Mouse (Mus musculus) layer of hippocampus, adult 18-20 months (tissue): Measurements from ENCODE around the gene Tprn. TPM values are rescaled to one million over a fixed set of nuclear protein-coding genes. Genes with fewer than 3 reads are reported as not detected.

Source experiments
- total RNA-seq, 2 experiments: library from RNA; stranded (reverse); gene quantifications; 2 replicates each; pipeline ENCODE4 v1.2.3; 2021

The Tprn gene
- total RNA-seq, 2 experiments from 2014 or later = 21.2 to 23.1 TPM

Other genes starting within 250 kb of the Tprn start
- 100 to 1,000 TPM; 950 to 953 TPM for gene Nsmf, start 208.3 kb upstream of the Tprn start, total RNA-seq
- not detected for gene Entpd8, start 182.3 kb upstream of the Tprn start, total RNA-seq
- not detected for gene Noxa1, start 167.5 kb upstream of the Tprn start, total RNA-seq
- gene Nrarp, start 81.9 kb upstream of the Tprn start, total RNA-seq = 10 to 100 TPM; 19.5 to 21.0 TPM
- gene Tor4a, start 65.7 kb upstream of the Tprn start, total RNA-seq = 1 to 10 TPM; 1.9 to 2.3 TPM
- gene Nelfb, start 51.1 kb upstream of the Tprn start, total RNA-seq = 10 to 100 TPM; 56.7 to 60.0 TPM
- gene Stpg3, start 48.0 kb upstream of the Tprn start, total RNA-seq = under 1 TPM; 0.18 to 0.25 TPM
- under 1 TPM in 1 of 2 experiments, not detected in 1; 0.69 TPM for gene Fam166a, start 43.9 kb upstream of the Tprn start, total RNA-seq
- 100 to 1,000 TPM; 277 to 310 TPM for gene Tubb4b, start 37.9 kb upstream of the Tprn start, total RNA-seq
- gene Slc34a3, start 28.3 kb upstream of the Tprn start, total RNA-seq = not detected
- not detected for gene Rnf224, start 25.8 kb upstream of the Tprn start, total RNA-seq
- gene Rnf208, start 20.4 kb upstream of the Tprn start, total RNA-seq = 100 to 1,000 TPM; 237 to 250 TPM
- gene Cysrt1, start 20.2 kb upstream of the Tprn start, total RNA-seq = not detected
- 1 to 10 TPM; 3.8 to 3.9 TPM for gene AL732309.1, start 15.8 kb upstream of the Tprn start, total RNA-seq
- gene Tmem203, start 7.2 kb upstream of the Tprn start, total RNA-seq = 10 to 100 TPM; 35.7 to 38.8 TPM
- gene Ssna1, start 9.8 kb downstream of the Tprn start, total RNA-seq = 10 to 100 TPM; 62.5 to 66.2 TPM
- gene Anapc2, start 9.9 kb downstream of the Tprn start, total RNA-seq = 10 to 100 TPM; 79.8 to 84.4 TPM
- not detected for gene Tmem210, start 25.5 kb downstream of the Tprn start, total RNA-seq
- gene Lrrc26, start 27.3 kb downstream of the Tprn start, total RNA-seq = not detected
- gene Grin1, start 56.6 kb downstream of the Tprn start, total RNA-seq = 100 to 1,000 TPM; 393 to 422 TPM
- gene Man1b1, start 69.7 kb downstream of the Tprn start, total RNA-seq = 10 to 100 TPM; 59.6 to 62.4 TPM
- 10 to 100 TPM; 35.4 to 36.7 TPM for gene Dpp7, start 93.7 kb downstream of the Tprn start, total RNA-seq
- 10 to 100 TPM; 15.6 to 19.1 TPM for gene Uap1l1, start 103.1 kb downstream of the Tprn start, total RNA-seq
- gene Sapcd2, start 109.7 kb downstream of the Tprn start, total RNA-seq = 1 to 10 TPM; 3.2 to 4.1 TPM
- gene Entpd2, start 133.3 kb downstream of the Tprn start, total RNA-seq = 10 to 100 TPM; 16.3 to 17.7 TPM
- gene Npdc1, start 136.7 kb downstream of the Tprn start, total RNA-seq = 100 to 1,000 TPM; 426 to 435 TPM
- gene Fut7, start 160.6 kb downstream of the Tprn start, total RNA-seq = under 1 TPM; 0.15 to 0.76 TPM
- gene Abca2, start 166.1 kb downstream of the Tprn start, total RNA-seq = 100 to 1,000 TPM; 173 to 176 TPM
- gene Clic3, start 194.2 kb downstream of the Tprn start, total RNA-seq = 1 to 10 TPM in 1 of 2 experiments, under 1 TPM in 1; 0.66 to 1.0 TPM
- gene Paxx, start 198.5 kb downstream of the Tprn start, total RNA-seq = 10 to 100 TPM; 56.7 to 61.3 TPM
- 100 to 1,000 TPM; 572 to 608 TPM for gene Ptgds, start 207.4 kb downstream of the Tprn start, total RNA-seq
- gene Lcn12, start 231.3 kb downstream of the Tprn start, total RNA-seq = not detected
- gene Fbxw5, start 238.1 kb downstream of the Tprn start, total RNA-seq = 100 to 1,000 TPM; 114 to 115 TPM
- gene C8g, start 239.1 kb downstream of the Tprn start, total RNA-seq = 1 to 10 TPM; 1.3 to 2.1 TPM